Mouse (Mus musculus) lung, postnatal 0 days (tissue): ENCODE measurements around the gene Itsn2. TPM values are rescaled to one million over a fixed set of nuclear protein-coding genes. Genes with fewer than 3 reads are reported as not detected.

Experiments
- ATAC-seq: fragments of 200-750 bp; cut with Nextera tagmentation; 2 replicates; pipeline ENCODE4 v1.8.0; 2017; ENCODE audit warnings: moderate library complexity
- DNase-seq: peaks from one replicate; pipeline ENCODE4 v3.0.0-alpha.2; 2016; ENCODE audit warnings: low spot score
- H3K27ac ChIP-seq: fragments of 300-500 bp; sonication (generic); 2 replicates; pipeline ENCODE4 v1.5.1; 2014; ENCODE audit warnings: antibody characterized with exemption, mild to moderate bottlenecking, low read length, mixed read lengths
- H3K27me3 ChIP-seq: fragments of 300-500 bp; sonication (generic); replicated peaks from 2 replicates; pipeline ENCODE4 v1.6.1; 2014; ENCODE audit warnings: low read length, mixed read lengths; ENCODE audit not compliant: insufficient read depth
- H3K36me3 ChIP-seq: fragments of 300-500 bp; sonication (generic); 2 replicates; pipeline ENCODE4 v1.6.1; 2014; ENCODE audit warnings: low read length, mixed read lengths; ENCODE audit not compliant: insufficient read depth
- H3K4me1 ChIP-seq: fragments of 300-500 bp; sonication (generic); 2 replicates; pipeline ENCODE4 v1.6.1; 2014; ENCODE audit warnings: antibody characterized with exemption, low read depth, low read length, mixed read lengths; ENCODE audit not compliant: insufficient read depth
- H3K4me2 ChIP-seq: fragments of 300-500 bp; sonication (generic); replicated peaks from 2 replicates; pipeline ENCODE4 v1.6.1; 2014; ENCODE audit warnings: low read depth, mild to moderate bottlenecking, low read length, moderate library complexity, mixed read lengths
- H3K4me3 ChIP-seq: fragments of 300-500 bp; sonication (generic); 2 replicates; pipeline ENCODE4 v1.5.1; 2014; ENCODE audit warnings: low read depth, low read length
- H3K9ac ChIP-seq: fragments of 300-500 bp; sonication (generic); replicated peaks from 2 replicates; pipeline ENCODE4 v1.6.1; 2014; ENCODE audit warnings: low read depth, mild to moderate bottlenecking
- H3K9me3 ChIP-seq: fragments of 300-500 bp; sonication (generic); 2 replicates; pipeline ENCODE4 v1.6.1; 2016; ENCODE audit warnings: low read length, mixed read lengths
- CTCF ChIP-seq: IDR thresholded peaks from 2 replicates; pipeline ENCODE4 v1.5.1; 2016; ENCODE audit warnings: antibody characterized with exemption, mild to moderate bottlenecking
- EP300 ChIP-seq: IDR thresholded peaks from 2 replicates; pipeline ENCODE4 v1.6.1; 2016; ENCODE audit warnings: antibody characterized with exemption, mild to moderate bottlenecking, control low read depth
- WGBS: fragments of 180-500 bp; shearing (Covaris S2); extraction: QIAGEN DNeasy Blood & Tissue Kit; methylation state at CpG from one replicate; pipeline ENCODE4 v1.1.7; 2014; 5-methylcytosine and 5-hydroxymethylcytosine counted together
- polyA plus RNA-seq: library from polyadenylated mRNA; unstranded; fragments of >200 nt; fragmentation: Nextera tagmentation; extraction: Ambion mirVana; gene quantifications from 2 replicates; pipeline ENCODE4 v1.2.1, GENCODE M21; 2015

Itsn2 gene
- polyA plus RNA-seq, 1 experiment from 2014 or later, result 37.1 TPM

GRCm38 (mm10) chr12:4624201-4624600, 31.8 kb downstream of the Itsn2 start:
- DNase-seq, result no peak
- no peak overlapping the region for H3K9ac ChIP-seq
- ATAC-seq, result no peak

DNA sequence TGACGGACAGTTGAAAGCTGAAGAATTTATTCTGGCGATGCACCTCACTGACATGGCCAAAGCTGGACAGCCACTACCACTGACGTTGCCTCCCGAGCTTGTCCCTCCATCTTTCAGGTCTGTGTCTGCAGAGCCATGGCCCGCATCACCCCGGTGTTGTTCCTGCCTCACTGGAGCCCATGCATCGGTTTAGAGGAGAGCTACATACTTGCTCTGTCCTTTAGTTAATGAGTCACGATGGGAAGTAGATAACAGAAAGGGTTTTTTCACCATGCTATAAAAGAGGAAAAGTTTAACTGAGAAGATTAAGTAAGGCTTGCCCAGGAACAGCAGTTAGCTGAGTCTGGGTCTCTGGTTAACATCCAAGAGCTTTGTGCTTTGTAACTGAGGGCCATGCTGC, 40.5 kb downstream of the Itsn2 start:
- 89% methylated on average over 8 of the region's 8 CpGs for WGBS
- ATAC-seq, result no peak
- no peak for TF ChIP-seq CTCF
- TF ChIP-seq EP300, result no peak
- no peaks in the 10 kb centered on the region for H3K9me3 ChIP-seq
- H3K9ac ChIP-seq, result no peak overlapping the region
- no peaks in the 10 kb centered on the region for H3K4me1 ChIP-seq
- no peak overlapping the region for H3K27ac ChIP-seq
- H3K4me3 ChIP-seq, result no peak overlapping the region
- no peaks in the 10 kb centered on the region for H3K27me3 ChIP-seq
- H3K36me3 ChIP-seq, result peaks cover 38% of the 10 kb centered on the region
- no peak overlapping the region for H3K4me2 ChIP-seq
- no peak for DNase-seq

More at GRCm38 (mm10) chr12:4624201-4624600, 31.8 kb downstream of the Itsn2 start:
- no peaks in the 10 kb centered on the region for H3K9me3 ChIP-seq
- 79% methylated on average over 1 of the region's 1 CpGs for WGBS
- H3K4me1 ChIP-seq, result no peaks in the 10 kb centered on the region
- TF ChIP-seq CTCF (no peak), EP300 (no peak)
- H3K27me3 ChIP-seq, result no peaks in the 10 kb centered on the region
- H3K4me2 ChIP-seq, result no peak overlapping the region
- H3K27ac ChIP-seq, result no peak overlapping the region
- H3K36me3 ChIP-seq, result no peaks in the 10 kb centered on the region
- no peak overlapping the region for H3K4me3 ChIP-seq

DNA sequence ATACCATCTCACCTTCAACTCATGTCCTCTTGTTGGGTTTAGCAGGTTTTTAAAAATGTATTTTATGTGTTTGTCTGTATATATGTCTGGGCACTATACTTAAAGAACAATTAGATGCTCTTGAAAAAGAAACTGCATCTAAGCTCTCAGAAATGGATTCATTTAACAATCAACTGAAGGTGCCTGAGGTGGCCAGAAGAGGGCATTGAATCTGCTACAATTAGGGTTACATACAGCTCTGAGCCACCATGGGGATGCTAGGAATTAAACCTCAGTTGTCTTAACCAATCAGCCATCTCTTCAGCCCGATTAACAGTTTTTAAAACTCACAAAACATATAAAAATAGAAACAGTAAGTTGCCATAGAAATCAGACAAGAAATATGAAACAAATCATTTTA, 46.0 kb downstream of the Itsn2 start:
- TF ChIP-seq EP300, result no peak
- TF ChIP-seq CTCF, result peak; percentile 41
- Histone ChIP-seq H3K4me2 (no peak overlapping the region), H3K36me3 (peaks cover 21% of the 10 kb centered on the region), H3K4me3 (no peak overlapping the region), H3K9ac (no peak overlapping the region), H3K9me3 (no peaks in the 10 kb centered on the region), H3K27me3 (no peaks in the 10 kb centered on the region), H3K27ac (no peak overlapping the region), H3K4me1 (no peaks in the 10 kb centered on the region)
- ATAC-seq (no peak), DNase-seq (no peak)
- 93% methylated on average over 1 of the region's 1 CpGs for WGBS

DNA sequence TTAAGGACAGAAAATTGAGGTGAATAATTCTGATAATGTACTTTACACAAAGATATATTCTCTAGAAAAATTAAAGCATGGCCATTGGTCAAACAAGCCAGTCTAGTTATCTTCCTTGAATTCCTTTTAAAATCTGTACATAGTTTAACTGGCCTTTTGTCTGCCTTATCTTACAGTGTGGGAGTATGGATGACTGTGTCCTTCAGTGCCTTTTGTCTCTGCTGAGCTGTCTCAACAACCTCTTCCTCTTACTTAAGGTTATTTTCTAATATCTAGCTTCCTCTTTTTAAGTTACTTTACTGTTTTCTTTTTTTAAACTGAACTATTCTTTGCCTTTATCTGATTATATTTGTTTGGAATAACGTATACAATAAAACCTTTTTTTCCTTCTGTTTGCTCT, 48.3 kb downstream of the Itsn2 start:
- ATAC-seq (no peak), DNase-seq (no peak)
- Histone ChIP-seq H3K4me1 (no peaks in the 10 kb centered on the region), H3K9me3 (no peaks in the 10 kb centered on the region), H3K27me3 (no peaks in the 10 kb centered on the region), H3K9ac (no peak overlapping the region), H3K27ac (no peak overlapping the region), H3K4me3 (no peak overlapping the region), H3K36me3 (peaks cover 12% of the 10 kb centered on the region), H3K4me2 (no peak overlapping the region)
- WGBS, result 85% methylated on average over 1 of the region's 1 CpGs
- TF ChIP-seq CTCF, result no peak
- no peak for TF ChIP-seq EP300

- no peak overlapping the region for H3K4me2 ChIP-seq
- H3K4me1 ChIP-seq, result no peaks in the 10 kb centered on the region
- H3K9me3 ChIP-seq, result no peaks in the 10 kb centered on the region
- ATAC-seq (no peak), DNase-seq (no peak)
- no peaks in the 10 kb centered on the region for H3K27me3 ChIP-seq
- no peak overlapping the region for H3K27ac ChIP-seq
- no peak overlapping the region for H3K9ac ChIP-seq
- WGBS, result 74% methylated on average over 2 of the region's 2 CpGs
- TF ChIP-seq EP300, result no peak
- TF ChIP-seq CTCF, result no peak
- peaks cover 30% of the 10 kb centered on the region for H3K36me3 ChIP-seq
- H3K4me3 ChIP-seq, result no peak overlapping the region
Observed at GRCm38 (mm10) chr12:4656813-4657212, 64.4 kb downstream of the Itsn2 start.

- ATAC-seq, result peak; percentile 55
- no peak for DNase-seq
Observed at GRCm38 (mm10) chr12:4664929-4665674, 72.7 kb downstream of the Itsn2 start.

GRCm38 (mm10) chr12:4665675-4666037, 73.2 kb downstream of the Itsn2 start:
- Histone ChIP-seq H3K4me3 (no peak overlapping the region), H3K36me3 (peaks cover 21% of the 10 kb centered on the region), H3K27me3 (no peaks in the 10 kb centered on the region), H3K9ac (no peak overlapping the region), H3K4me2 (no peak overlapping the region), H3K4me1 (no peaks in the 10 kb centered on the region), H3K9me3 (no peaks in the 10 kb centered on the region), H3K27ac (no peak overlapping the region)
- ATAC-seq (no peak), DNase-seq (no peak)
- TF ChIP-seq CTCF, result no peak
- no peak for TF ChIP-seq EP300
- 80% methylated on average over 5 of the region's 5 CpGs for WGBS

More at GRCm38 (mm10) chr12:4664929-4665674, 72.7 kb downstream of the Itsn2 start:
- no peaks in the 10 kb centered on the region for H3K4me1 ChIP-seq
- no peaks in the 10 kb centered on the region for H3K9me3 ChIP-seq
- peaks cover 21% of the 10 kb centered on the region for H3K36me3 ChIP-seq
- WGBS, result 48% methylated on average over 7 of the region's 7 CpGs
- no peaks in the 10 kb centered on the region for H3K27me3 ChIP-seq
- TF ChIP-seq EP300 (no peak), CTCF (no peak)
- no peak overlapping the region for H3K9ac ChIP-seq
- H3K4me2 ChIP-seq, result no peak overlapping the region
- H3K27ac ChIP-seq, result no peak overlapping the region
- H3K4me3 ChIP-seq, result no peak overlapping the region
